Mouse (Mus musculus): ENCODE measurements around the gene Kif5a.

The Kif5a gene

DNA sequence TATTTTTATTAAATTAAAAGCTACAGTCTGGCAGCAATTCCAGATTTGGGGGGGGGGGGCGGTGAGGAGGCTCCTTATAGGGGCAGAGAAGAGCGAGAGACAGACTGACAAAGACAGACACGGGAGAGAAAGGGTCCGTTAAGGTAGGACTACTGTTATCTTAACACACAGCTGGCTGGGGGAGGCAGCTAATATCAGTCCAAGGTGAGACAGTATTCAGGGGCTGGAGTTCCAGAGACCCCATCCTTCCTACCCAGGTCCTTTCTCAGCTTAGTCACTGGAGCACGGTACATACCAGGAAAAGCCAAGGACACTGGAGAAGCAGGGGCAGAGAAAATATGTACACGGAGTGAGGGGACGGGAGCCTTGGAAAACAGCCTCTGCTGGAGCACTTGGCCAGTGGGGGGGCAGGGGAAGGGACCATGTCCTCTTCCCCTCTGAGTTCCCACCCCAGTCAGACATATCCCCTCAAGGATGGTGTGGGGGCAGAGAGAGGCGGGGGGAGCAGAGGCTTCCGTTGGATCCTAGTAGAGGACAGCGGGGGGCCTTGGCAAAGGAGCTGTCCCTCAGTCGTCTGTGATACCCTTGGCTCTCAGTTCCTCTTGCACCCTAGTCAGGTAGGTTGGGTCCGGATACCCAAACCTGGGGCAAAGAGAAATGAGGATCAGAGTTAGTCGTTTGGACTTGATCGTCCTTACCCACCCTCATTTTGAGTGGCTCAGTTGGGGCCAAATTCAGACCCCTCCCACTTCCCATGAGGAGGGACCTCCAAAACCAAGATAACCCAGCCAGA, 72.6 kb downstream of the Kif5a start:
- no peak for DNase-seq (ENCODE audit: low spot score)

DNA sequence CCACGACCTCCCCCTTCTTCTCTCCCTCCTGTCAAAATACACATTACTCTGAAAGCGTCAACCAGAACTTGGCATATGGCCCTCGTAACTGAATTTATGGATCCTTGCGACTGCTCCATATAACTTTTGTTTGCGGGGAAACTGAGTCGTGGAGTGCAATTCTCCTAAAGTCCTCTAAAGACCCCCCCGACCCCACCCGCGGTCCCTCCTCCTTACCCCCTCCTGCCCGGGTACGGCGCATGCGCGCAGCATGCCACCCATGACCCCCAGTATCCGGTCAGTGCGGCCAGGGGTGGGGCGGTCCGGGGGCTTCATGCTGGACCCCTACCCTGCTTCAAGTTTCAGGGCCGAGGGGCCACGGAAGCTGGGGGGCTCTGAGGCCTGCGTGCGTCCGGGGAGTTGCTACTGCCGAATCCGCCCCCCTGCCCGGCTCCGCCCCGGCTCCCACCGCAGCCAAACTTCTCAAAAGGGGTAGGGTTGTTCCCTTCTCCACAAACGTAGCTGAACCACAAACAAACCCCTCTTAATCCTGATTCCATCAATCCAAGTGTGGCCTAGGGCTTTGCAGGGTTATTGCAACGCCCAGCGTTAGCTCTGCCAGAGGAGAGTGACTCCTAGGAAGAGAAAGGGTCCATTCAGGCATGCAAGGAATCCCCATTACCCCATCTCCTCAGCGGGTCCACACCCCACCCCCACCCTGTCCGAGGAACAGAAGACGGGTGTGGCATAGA, 73.3 kb downstream of the Kif5a start, which contains the start of gene Arhgef25:
Arhgef25 (minus strand) TSS at position 433 of the 731 bp plus-strand sequence.
- DNase-seq (ENCODE audit: low spot score) = peak; percentile 53

DNA sequence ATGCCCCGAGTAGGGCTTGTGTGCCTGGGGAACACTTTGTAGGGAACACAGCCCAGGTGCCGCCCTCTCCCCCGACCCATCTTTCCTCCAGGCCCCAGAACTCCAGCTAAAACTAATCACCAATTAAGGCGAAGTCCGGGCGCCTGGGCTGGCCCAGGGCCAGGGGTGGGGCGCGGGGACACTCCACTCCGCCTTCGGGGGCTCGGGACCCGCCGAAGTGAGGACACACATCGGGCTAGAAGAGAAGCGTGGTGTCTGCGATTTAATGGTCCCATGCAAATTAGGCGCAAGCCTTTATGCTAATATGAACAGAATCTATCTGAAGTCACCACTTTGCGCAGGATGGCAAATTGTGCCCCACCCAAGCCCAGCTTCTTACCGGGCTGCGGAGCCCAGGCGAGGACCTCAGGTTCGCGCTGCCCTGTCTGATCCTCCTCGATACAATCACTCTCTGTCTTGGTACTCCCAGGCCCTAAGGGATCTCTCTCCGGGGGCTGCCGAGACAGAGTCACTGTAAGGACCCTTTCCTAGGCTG, 74.0 kb downstream of the Kif5a start:
- no peak for DNase-seq (ENCODE audit: low spot score)

DNA sequence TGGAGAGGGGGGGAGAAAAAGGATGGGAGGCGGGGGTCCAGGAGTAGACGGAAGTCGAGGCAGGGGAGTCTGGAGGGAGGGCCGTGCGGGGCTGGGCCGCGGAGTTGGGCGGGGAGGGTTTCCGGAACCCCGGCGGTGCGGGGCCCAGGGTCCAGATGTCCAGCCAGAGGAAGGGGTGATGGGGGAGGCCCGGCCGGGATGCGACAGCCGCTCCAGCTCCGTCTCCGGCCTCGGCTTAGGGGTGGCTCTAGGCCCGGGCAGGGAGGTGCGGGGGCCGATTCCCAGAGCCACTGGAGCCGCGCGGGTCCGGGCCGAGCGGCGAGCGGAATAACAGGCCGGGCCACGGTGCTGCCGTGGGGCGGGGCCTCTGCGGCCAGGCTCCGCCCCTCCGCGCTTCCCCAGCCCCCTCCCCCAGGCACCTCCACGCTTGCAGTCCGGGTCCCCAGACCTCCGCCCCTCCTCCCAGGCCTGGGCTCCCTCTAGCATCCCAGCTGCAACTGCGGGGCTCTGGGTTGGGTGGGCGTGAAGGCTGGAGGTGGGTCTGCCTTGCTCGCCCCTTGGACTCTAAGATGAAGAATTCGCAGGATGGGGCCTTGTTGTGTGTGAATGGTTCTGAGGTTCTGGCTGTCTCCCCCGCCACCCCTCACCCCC, 74.6 kb downstream of the Kif5a start:
- DNase-seq (ENCODE audit: low spot score) = no peak

DNA sequence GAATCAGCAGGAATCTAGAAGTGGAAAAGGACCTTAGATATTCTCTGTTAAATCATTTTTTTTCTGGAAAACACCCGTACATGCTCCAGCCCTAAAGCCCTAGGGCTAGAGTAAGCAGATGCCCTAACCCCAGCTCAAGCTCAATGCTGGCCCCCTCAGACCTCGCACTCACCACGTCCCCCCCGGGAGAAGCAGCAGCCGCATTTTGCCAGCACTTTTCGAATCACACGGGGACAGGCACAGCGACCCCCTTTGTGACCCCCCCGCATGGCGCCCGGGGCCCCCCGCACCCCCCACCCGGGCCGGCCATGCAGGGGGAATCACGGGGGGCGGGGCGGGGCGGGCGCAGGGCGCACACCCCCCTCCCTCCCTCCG, 75.1 kb downstream of the Kif5a start:
- DNase-seq (ENCODE audit: low spot score) = no peak

DNA sequence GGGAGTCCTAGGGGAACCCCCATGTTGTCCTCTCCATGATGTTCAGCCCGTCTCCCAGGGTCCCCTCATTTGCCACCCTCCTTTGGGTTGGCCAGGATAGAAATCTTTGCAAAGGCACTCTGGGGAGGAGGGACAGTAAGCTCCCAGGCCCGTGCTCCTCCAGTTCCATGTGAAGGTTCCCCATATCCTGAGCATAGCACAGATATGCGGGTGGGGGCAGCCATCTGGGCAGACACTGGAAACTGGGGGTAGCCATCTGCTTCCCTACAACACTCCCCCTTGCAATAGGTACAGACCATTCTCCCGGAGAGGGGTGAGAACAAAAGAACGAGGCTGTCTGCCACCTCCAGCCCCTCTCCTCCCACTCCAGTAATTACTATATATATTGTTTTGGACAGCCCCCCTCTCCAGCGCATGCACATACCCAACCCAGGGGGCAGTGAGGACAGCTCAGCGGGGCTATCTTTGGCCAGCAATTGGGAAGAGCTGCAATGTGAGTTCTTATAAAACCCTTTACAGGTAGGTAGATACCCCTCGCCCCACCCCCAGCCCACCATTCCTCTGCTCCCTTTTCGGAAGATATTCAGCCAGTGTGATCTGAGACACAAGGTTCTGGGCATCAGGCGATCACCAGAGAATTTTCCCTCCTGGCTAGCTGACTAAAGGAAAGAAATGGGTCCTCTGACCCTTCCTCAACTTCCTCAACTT, 75.6 kb downstream of the Kif5a start:
- no peak for DNase-seq (ENCODE audit: low spot score)

DNA sequence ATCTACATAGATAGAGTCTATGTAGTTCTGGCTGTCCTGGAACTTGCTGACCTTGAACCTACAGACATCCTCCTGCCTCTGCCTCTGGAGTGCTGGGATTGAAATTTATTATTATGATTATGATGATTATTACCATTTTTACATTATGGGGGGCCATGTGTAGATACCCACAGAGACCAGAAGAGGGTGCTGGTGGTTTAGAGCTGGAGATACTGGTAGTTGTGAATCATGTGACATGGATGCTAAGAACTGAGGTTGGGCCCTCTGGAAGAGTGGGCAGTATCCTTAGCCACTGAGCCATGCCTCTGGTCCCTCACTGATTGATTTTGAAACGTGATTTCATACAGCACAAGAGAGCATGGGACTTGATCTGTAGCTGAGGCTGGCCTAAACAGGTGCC, 76.7 kb downstream of the Kif5a start:
- no peak for DNase-seq (ENCODE audit: low spot score)

DNA sequence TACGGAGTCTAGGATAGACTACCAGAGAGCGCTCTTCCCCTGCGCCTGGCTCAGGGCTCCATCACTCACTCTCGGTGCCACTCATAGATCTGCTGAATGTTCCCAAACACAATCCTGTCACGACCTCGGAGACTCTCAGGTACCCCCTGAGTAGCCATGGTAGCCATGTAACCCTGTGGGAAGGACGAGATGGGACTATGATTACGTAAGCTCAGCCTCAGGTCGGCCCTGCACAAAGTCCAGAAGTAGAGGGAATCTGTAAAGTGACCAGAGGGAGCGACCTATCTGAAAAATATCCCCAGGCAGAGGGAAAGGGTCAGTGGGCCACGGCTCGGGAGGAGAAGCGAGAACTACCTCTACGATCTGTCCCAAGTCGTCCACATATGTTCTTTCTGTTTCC, 77.6 kb downstream of the Kif5a start:
- DNase-seq (ENCODE audit: low spot score) = no peak

DNA sequence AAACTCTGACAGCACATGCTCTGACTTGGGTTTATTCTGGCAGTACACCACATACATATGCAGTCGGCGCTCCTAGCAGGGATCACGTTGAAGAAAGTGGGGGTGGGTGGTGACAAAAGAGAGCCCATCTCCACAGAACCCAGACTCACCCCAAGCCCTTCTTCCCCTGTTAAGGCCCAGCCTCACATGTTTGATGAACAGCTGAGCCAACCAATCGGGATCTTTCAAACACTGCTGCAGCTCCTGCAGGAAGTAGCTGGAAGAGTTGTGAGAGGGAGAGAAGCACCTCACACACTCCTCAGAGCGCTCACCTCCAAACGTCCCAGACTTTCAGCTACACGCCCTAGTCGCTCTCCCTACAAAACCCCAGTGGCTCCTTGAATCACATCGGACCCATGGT, 78.0 kb downstream of the Kif5a start:
- no peak for DNase-seq (ENCODE audit: low spot score)

DNA sequence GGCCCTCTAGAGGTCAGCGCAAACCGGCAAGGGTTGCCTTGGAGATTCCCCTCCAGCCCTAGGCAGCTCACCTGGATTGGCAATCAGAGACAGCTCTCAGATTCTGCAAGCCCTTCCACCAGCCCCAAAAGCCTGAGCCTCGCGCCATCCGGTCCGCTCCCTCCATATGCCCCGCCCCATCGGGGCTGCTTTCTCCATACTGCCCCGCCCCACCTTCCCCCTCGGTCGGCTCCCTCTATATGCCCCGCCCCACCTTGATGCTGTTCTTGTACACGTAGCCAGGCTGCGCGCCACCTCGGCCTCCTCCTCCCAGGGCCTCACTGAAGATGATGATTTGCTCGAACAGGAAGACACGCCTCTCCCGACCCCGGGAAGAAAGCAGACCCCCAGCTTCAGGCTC, 79.4 kb downstream of the Kif5a start:
- DNase-seq (ENCODE audit: low spot score) = no peak

DNA sequence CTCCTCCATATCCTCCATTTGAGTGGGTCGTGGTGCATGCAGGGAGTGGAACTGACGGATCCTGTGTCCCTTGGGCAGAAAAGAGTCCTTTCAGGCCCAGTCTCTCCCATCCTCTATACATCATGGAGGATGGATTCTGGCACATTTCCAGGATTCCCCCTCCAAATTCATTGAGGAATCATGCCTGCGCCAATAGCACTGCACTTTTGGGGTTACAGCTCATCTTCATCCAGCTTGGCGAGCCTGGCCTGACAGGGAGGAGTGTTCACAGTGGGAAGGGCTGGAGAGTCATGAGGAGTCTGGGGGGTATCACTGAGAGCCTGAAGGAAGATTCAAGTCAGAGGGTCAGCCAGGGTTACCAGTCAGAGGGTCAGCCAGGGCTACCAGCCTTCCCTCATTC, 80.5 kb downstream of the Kif5a start:
- DNase-seq (ENCODE audit: low spot score) = no peak

DNA sequence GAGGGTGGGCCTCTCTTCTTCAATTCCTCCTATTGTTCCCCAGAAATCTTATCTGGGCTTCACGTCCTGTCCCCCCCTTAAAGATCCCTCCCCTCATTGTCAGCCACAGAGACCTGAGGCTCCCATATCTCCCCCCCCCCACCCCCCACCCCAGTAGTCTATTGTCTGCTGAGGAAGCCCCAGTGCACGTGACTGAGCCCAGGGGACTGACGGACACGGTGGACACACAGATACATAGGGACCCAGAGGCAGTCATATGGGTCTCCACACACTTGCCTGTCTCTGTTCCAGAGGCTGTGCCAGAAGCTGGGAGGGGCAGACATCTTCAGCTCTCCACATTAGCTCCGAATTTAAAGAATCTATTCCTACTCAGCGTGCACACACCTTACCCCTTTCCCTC, 81.6 kb downstream of the Kif5a start:
- no peak for DNase-seq (ENCODE audit: low spot score)

DNA sequence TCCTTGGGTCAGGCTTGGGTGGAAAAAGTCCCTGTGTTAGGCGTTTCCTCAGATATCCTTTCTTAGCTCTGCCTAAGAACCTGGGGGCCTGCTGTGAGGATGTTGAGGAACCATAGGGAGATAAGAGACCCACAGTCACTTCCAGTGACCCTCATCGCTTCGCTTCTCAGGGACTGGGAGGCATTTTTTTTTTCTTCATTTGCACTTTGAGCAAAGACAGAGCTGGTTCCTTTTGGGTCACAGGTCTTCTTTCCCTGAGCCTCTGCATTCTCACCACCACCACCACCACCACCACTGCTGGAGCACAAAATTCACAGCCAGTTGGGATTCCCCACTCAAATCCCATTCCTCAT, 82.5 kb downstream of the Kif5a start:
- no peak for DNase-seq (ENCODE audit: low spot score)

DNA sequence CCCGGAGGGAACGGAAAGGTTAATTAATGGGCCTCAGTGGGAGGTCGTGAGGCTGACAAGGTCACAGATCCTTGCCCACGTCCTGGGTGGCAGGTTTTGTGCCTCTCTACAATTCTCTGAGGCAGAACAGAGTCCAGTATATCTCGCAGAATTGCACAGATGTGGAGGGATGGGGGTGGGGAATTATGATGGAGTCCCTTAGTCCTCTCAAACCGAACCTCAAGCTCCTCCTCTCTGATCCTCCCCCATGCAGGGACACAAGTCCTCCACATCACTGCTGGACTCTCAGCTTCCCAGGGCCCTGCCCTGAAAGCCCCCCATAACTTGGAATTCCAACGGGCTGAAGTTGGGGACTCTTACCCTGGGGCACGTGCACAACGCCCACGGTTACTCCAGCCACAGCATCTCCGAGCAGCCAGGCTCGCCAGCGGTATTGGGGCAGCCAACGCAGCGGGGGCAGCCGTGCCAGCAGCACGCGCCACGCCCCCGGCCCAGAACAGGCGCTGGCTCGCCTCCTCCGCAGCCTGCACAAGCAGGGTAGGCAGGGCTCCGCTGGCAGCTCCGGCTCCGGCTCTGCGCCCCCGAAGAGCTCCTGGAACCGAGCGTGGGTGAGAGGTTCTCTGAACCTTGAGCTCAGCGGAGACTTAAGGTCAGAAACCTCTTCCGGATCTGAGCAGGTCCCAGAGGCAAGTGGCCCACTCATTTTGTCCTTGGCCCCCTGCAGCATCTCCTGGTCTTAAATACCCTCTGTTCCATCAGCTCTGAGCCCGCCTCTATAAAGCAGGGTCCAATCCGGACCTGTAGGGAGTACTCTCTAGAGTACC, 83.1 kb downstream of the Kif5a start, which contains the start of gene Slc26a10:
Slc26a10 (minus strand) TSS at position 775 of the 824 bp plus-strand sequence.
- no peak for DNase-seq (ENCODE audit: low spot score)

DNA sequence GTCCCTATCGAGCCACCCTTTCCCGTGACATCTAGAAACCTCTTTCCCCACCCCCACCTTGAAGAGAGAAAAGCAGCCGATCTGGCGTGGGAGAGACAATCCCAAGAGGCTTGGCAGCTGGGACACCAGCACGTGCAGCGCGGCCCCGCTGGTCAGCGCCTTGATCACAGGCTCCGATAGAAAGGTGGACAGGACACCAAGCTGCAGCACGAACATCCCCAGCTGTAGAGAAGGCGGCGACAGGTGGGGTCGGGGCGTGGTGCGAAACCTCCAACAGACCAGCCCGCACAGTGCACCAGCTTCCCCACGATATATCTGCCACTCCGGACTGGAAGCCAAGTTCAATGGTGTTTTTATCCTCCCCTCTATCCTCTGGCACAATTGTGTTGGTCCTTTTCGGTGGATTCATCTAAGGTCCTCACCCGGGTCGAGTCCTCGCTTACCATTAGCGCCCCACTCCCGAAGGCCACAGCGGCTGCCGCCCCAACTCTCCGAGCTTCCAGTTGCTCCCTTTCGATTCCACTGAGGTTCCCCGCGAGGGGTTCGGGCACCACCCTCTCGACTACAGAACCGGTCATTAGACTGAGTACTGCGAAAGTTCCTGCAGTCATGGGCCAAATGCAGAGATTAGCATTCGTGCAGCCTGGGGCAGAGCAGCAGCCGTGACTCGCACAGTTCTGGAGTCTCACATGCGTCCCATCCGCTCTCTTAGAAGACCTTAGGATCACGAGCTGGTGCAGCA, 84.7 kb downstream of the Kif5a start:
- DNase-seq (ENCODE audit: low spot score) = no peak

DNA sequence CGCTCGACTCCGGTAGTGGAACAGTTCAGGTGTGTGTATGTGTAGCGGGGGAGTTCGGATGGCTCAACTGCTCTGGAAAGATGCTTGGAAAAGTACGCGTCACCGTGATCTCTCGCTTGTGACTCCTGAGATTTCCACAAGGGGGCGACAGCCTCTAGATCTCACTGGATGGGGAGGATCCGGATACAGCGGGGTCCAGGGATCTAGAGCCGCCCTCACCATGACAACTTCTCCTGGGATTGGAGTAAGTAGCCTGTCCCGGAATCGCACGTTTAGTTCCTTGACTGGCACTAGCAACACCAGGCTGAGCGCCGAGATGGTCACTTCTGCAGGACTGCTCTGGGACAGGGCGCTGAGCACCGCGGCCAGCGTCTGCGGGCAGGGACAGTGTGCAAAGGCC, 85.4 kb downstream of the Kif5a start:
- DNase-seq (ENCODE audit: low spot score) = peak; percentile 69

DNA sequence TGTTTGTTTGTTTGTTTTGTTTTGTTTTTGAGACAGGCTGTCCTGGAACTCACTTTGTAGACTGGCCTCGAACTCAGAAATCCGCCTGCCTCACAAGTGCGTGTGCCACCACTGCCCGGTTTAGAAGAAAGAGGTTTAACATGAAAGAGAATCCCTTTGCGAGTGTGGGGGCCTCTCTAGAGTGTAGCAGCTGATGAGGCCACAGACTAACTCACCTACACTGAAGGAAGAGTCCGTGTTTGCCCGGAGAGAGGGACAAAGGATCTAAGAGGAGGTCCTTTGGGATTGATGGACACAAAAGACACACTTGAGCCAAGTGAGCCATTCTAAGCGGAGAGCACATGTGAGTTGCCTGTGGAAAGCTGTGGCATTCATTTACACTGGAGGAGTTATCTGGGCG, 85.9 kb downstream of the Kif5a start:
- DNase-seq (ENCODE audit: low spot score) = no peak

DNA sequence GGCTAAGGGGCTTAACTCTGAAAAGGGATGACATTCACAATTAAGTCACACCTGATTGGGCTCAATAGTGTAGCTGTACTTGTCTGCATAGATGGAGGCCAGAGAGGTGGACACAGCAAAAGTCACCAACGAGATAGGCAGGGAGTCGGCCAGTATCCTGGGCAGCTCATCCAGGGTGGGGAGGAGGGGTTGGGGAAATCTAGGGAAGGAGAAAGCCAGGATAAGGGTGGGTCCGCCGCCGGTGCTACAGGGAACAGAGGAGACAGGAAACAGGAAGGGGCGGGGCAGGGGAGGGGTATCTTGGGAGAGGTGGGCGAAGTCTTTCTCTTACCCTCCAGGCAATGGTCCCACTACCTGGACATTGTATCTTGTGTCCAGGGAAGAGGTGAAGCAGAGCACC, 86.4 kb downstream of the Kif5a start:
- DNase-seq (ENCODE audit: low spot score) = no peak

DNA sequence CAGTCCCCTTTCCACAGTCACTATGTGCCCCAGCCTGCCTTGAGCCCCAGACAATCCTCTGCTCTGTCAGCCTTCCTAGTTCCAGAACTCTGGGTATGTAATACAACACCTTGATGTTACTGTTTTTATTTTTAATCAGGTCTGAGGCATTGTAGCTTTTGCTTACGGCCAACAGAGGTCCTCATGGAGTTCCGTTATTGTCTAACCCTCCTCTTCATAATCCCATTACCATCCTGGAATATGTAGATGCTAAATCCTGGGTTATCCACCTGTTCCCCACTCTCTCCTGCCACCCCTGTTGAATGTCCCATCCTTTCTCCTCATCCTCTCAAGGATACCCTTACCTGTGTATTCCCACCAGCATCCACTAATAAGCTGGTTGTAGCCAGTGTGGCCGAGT, 86.9 kb downstream of the Kif5a start:
- DNase-seq (ENCODE audit: low spot score) = no peak
